Mouse (Mus musculus): Measurements from ENCODE around the gene BC035947.
"Not testable (repeated sequence)": the region's sequence is repeated elsewhere in the genome, so short reads cannot be mapped to it uniquely, and the experiment has no call there.

Gene BC035947

GRCm38 (mm10) chr1:78511621-78512160 is at the start of gene BC035947:
TSS of gene BC035947 (minus strand) at chr1:78512158.
- DNase-seq = peak; percentile 24 to 43

GRCm38 (mm10) chr1:78554012-78554666 is 42.2 kb upstream of the BC035947 start:
- DNase-seq = no peak

GRCm38 (mm10) chr1:78548961-78549360 is 37.0 kb upstream of the BC035947 start:
- DNase-seq = no peak

- no peak for DNase-seq
Measured at GRCm38 (mm10) chr1:78546258-78546657, 34.3 kb upstream of the BC035947 start.

GRCm38 (mm10) chr1:78543631-78544030 is 31.7 kb upstream of the BC035947 start:
- not testable (repeated sequence) for DNase-seq

- DNase-seq = no peak
Measured at GRCm38 (mm10) chr1:78539166-78539565, 27.2 kb upstream of the BC035947 start.

- DNase-seq = no peak
Measured at GRCm38 (mm10) chr1:78538396-78538795, 26.4 kb upstream of the BC035947 start.

- DNase-seq = peak; percentile 62 to 73
Measured at GRCm38 (mm10) chr1:78537494-78538010, 25.6 kb upstream of the BC035947 start.

- DNase-seq = peak; percentile 69 to 77
Measured at GRCm38 (mm10) chr1:78536310-78537164, 24.6 kb upstream of the BC035947 start.

- DNase-seq = no peak
Measured at GRCm38 (mm10) chr1:78534428-78535150, 22.6 kb upstream of the BC035947 start.

- DNase-seq = peak; percentile 36 to 72
Measured at GRCm38 (mm10) chr1:78532184-78532800, 20.3 kb upstream of the BC035947 start.

GRCm38 (mm10) chr1:78530500-78531215 is 18.7 kb upstream of the BC035947 start:
- no peak for DNase-seq

GRCm38 (mm10) chr1:78529011-78529410 is 17.1 kb upstream of the BC035947 start:
- no peak for DNase-seq

GRCm38 (mm10) chr1:78528356-78528755 is 16.4 kb upstream of the BC035947 start:
- DNase-seq = no peak

- DNase-seq = peak; percentile 37 to 66
Measured at GRCm38 (mm10) chr1:78525189-78525886, 13.4 kb upstream of the BC035947 start.

- DNase-seq = no peak
Measured at GRCm38 (mm10) chr1:78518907-78519306, 6.9 kb upstream of the BC035947 start.

- no peak for DNase-seq
Measured at GRCm38 (mm10) chr1:78512756-78513155, 798 bp upstream of the BC035947 start.

GRCm38 (mm10) chr1:78510862-78511261 is 1.1 kb downstream of the BC035947 start, which contains the start of gene Mogat1:
TSS of gene Mogat1 (plus strand) at chr1:78510991.
- no peak for DNase-seq

- no peak for DNase-seq
Measured at GRCm38 (mm10) chr1:78507137-78507536, 4.8 kb downstream of the BC035947 start.

- no peak for DNase-seq
Measured at GRCm38 (mm10) chr1:78502527-78502926, 9.4 kb downstream of the BC035947 start.

- not testable (repeated sequence) for DNase-seq
Measured at GRCm38 (mm10) chr1:78501856-78502255, 10.1 kb downstream of the BC035947 start.

All from lung, postnatal 4 days (tissue).